ENCODE assay signal across 22 mouse cellular contexts in genomic region chr14:60986926-60987325, GRCm38 (mm10). TPM values are rescaled to one million over a fixed set of nuclear protein-coding genes. Genes with fewer than 3 reads are reported as not detected.
A peak's percentile ranks its signal among the peaks of the same experiment; 100 is the strongest.
DNase-seq lines count a peak whose midpoint lies in the region; ATAC-seq and TF ChIP-seq lines count a peak whose summit lies in the region.
"Had no signal": no experiment of that assay in that cellular context is flagged by ENCODE, and none has a peak within 500 bp of the region (broad histone marks: within the 10 kb centered on the region; RNA-seq: fewer than 3 reads in every experiment).

No protein-coding gene starts in this region.

- no peak for TF ChIP-seq CTCF in midbrain, postnatal 0 days (IDR thresholded peaks at IDR 0.05)

- H3K4me3 ChIP-seq in hindbrain, embryonic 14.5 days (replicated peaks; ENCODE audit: low read length): no peak overlapping the region
- no peak overlapping the region for H3K4me3 ChIP-seq in hindbrain, embryonic 13.5 days
- H3K4me3 ChIP-seq in midbrain, postnatal 0 days (ENCODE audit: low read depth, low read length): no peak overlapping the region
- H3K4me3 ChIP-seq in midbrain, embryonic 16.5 days (ENCODE audit: low read depth, low read length): no peak overlapping the region
- H3K4me3 ChIP-seq in embryonic facial prominence, embryonic 15.5 days (replicated peaks): no peak overlapping the region
- no peak overlapping the region for H3K4me3 ChIP-seq in forebrain, embryonic 14.5 days (ENCODE audit: low read depth, low read length)
- H3K4me3 ChIP-seq: heart, adult 2 months; kidney, embryonic 15.5 days had no signal

- DNase-seq in hindbrain, embryonic 14.5 days (ENCODE audit: low spot score): no peak
- DNase-seq in midbrain, postnatal 0 days (ENCODE audit: low spot score): peak; percentile 29
- peak; percentile 64 for DNase-seq in forebrain, embryonic 14.5 days (ENCODE audit: low spot score)
- DNase-seq in kidney, adult 18-20 months: no peak
- DNase-seq in urinary bladder, postnatal 14 days (ENCODE audit: low spot score): no peak
- DNase-seq: adrenal gland, adult 8-10 months; cerebellum, adult 2 months; gastrocnemius, postnatal 36 days; heart, adult 2 months; heart, postnatal 36 days; kidney, postnatal 36 days; layer of hippocampus, adult 9-11 months; lung, postnatal 4 days; right cerebral cortex, postnatal 14 days had no signal

- H3K9ac ChIP-seq in hindbrain, embryonic 14.5 days: no peak overlapping the region
- no peak overlapping the region for H3K9ac ChIP-seq in hindbrain, embryonic 13.5 days
- H3K9ac ChIP-seq in midbrain, postnatal 0 days (replicated peaks; ENCODE audit: low read length, poor library complexity, severe bottlenecking): no peak overlapping the region
- no peak overlapping the region for H3K9ac ChIP-seq in midbrain, embryonic 16.5 days (ENCODE audit: low read depth, low read length)
- H3K9ac ChIP-seq in embryonic facial prominence, embryonic 15.5 days: no peak overlapping the region
- no peak overlapping the region for H3K9ac ChIP-seq in forebrain, embryonic 14.5 days (ENCODE audit: low read length)
- H3K9ac ChIP-seq: kidney, embryonic 15.5 days had no signal

- WGBS in hindbrain, embryonic 14.5 days: 52% methylated on average over 5 of the region's 5 CpGs
- 57% methylated on average over 5 of the region's 5 CpGs for WGBS in hindbrain, embryonic 13.5 days
- 54% methylated on average over 5 of the region's 5 CpGs for WGBS in midbrain, postnatal 0 days
- 49% methylated on average over 5 of the region's 5 CpGs for WGBS in midbrain, embryonic 16.5 days
- WGBS in embryonic facial prominence, embryonic 15.5 days: 68% methylated on average over 5 of the region's 5 CpGs
- WGBS in forebrain, embryonic 14.5 days: 16% methylated on average over 5 of the region's 5 CpGs

- H3K36me3 ChIP-seq in hindbrain, embryonic 14.5 days (replicated peaks; ENCODE audit: control insufficient read depth, insufficient read depth): no peaks in the 10 kb centered on the region
- no peaks in the 10 kb centered on the region for H3K36me3 ChIP-seq in hindbrain, embryonic 13.5 days
- no peaks in the 10 kb centered on the region for H3K36me3 ChIP-seq in midbrain, postnatal 0 days (ENCODE audit: insufficient read depth, low read length)
- H3K36me3 ChIP-seq in midbrain, embryonic 16.5 days (ENCODE audit: control insufficient read depth, insufficient read depth, low read length): no peaks in the 10 kb centered on the region
- H3K36me3 ChIP-seq in embryonic facial prominence, embryonic 15.5 days: peaks cover under 1% of the 10 kb centered on the region; the same call in 1 of the 2 replicates
- H3K36me3 ChIP-seq in forebrain, embryonic 14.5 days (ENCODE audit: control insufficient read depth, insufficient read depth, low read length): no peaks in the 10 kb centered on the region
- H3K36me3 ChIP-seq: kidney, embryonic 15.5 days had no signal

- H3K27me3 ChIP-seq in hindbrain, embryonic 14.5 days (ENCODE audit: control insufficient read depth, insufficient read depth, low read length): no peaks in the 10 kb centered on the region
- no peaks in the 10 kb centered on the region for H3K27me3 ChIP-seq in hindbrain, embryonic 13.5 days
- no peaks in the 10 kb centered on the region for H3K27me3 ChIP-seq in midbrain, postnatal 0 days (ENCODE audit: insufficient read depth, low read length)
- H3K27me3 ChIP-seq in midbrain, embryonic 16.5 days (ENCODE audit: control insufficient read depth, insufficient read depth, low read depth, low read length): no peaks in the 10 kb centered on the region
- H3K27me3 ChIP-seq in embryonic facial prominence, embryonic 15.5 days: no peaks in the 10 kb centered on the region
- no peaks in the 10 kb centered on the region for H3K27me3 ChIP-seq in forebrain, embryonic 14.5 days (replicated peaks; ENCODE audit: control insufficient read depth, insufficient read depth, low read length)
- H3K27me3 ChIP-seq: kidney, embryonic 15.5 days had no signal

- 0 out of 2 replicates have a peak overlapping the region, but pooled peaks have one; percentile 20 for H3K27ac ChIP-seq in hindbrain, embryonic 14.5 days
- no peak overlapping the region for H3K27ac ChIP-seq in hindbrain, embryonic 13.5 days
- no peak overlapping the region for H3K27ac ChIP-seq in midbrain, postnatal 0 days (ENCODE audit: low read depth, low read length)
- no peak overlapping the region for H3K27ac ChIP-seq in midbrain, embryonic 16.5 days (ENCODE audit: low read length)
- peak overlapping the region; percentile 29 for H3K27ac ChIP-seq in embryonic facial prominence, embryonic 15.5 days (replicated peaks)
- peak overlapping the region; percentile 52; the same call in 1 of the 2 replicates for H3K27ac ChIP-seq in forebrain, embryonic 14.5 days (ENCODE audit: low read depth, low read length)
- H3K27ac ChIP-seq: heart, adult 2 months; kidney, embryonic 15.5 days had no signal

- no peak for ATAC-seq in hindbrain, embryonic 14.5 days (ENCODE audit: low FRiP score)
- no peak for ATAC-seq in hindbrain, embryonic 13.5 days (ENCODE audit: low FRiP score)
- ATAC-seq in midbrain, postnatal 0 days (ENCODE audit: low FRiP score): no peak
- ATAC-seq in midbrain, embryonic 16.5 days: no peak
- ATAC-seq in embryonic facial prominence, embryonic 15.5 days (ENCODE audit: insufficient number of reproducible peaks, low FRiP score, low TSS enrichment, low read depth): no peak
- no peak for ATAC-seq in forebrain, embryonic 14.5 days
- ATAC-seq: hindbrain, embryonic 16.5 days; intestine, embryonic 16.5 days had no signal

- no peak overlapping the region for H3K4me2 ChIP-seq in hindbrain, embryonic 14.5 days (replicated peaks)
- no peak overlapping the region for H3K4me2 ChIP-seq in hindbrain, embryonic 13.5 days
- H3K4me2 ChIP-seq in midbrain, postnatal 0 days (ENCODE audit: low read depth, low read length, poor library complexity, severe bottlenecking): no peak overlapping the region
- no peak overlapping the region for H3K4me2 ChIP-seq in midbrain, embryonic 16.5 days (ENCODE audit: low read length)
- no peak overlapping the region for H3K4me2 ChIP-seq in embryonic facial prominence, embryonic 15.5 days (replicated peaks)
- no peak overlapping the region for H3K4me2 ChIP-seq in forebrain, embryonic 14.5 days (ENCODE audit: low read length)
- H3K4me2 ChIP-seq: kidney, embryonic 15.5 days had no signal

- no peaks in the 10 kb centered on the region for H3K9me3 ChIP-seq in hindbrain, embryonic 14.5 days (ENCODE audit: control insufficient read depth, low read length)
- H3K9me3 ChIP-seq in hindbrain, embryonic 13.5 days: no peaks in the 10 kb centered on the region
- H3K9me3 ChIP-seq in midbrain, postnatal 0 days (ENCODE audit: low read length): no peaks in the 10 kb centered on the region
- no peaks in the 10 kb centered on the region for H3K9me3 ChIP-seq in midbrain, embryonic 16.5 days (replicated peaks; ENCODE audit: control insufficient read depth, low read length, poor library complexity, severe bottlenecking)
- H3K9me3 ChIP-seq in embryonic facial prominence, embryonic 15.5 days (replicated peaks): no peaks in the 10 kb centered on the region
- H3K9me3 ChIP-seq in forebrain, embryonic 14.5 days (replicated peaks; ENCODE audit: control insufficient read depth, low read length): no peaks in the 10 kb centered on the region
- H3K9me3 ChIP-seq: kidney, embryonic 15.5 days had no signal

- H3K4me1 ChIP-seq in hindbrain, embryonic 14.5 days (replicated peaks; ENCODE audit: control insufficient read depth, insufficient read depth, low read length): peaks cover 15% of the 10 kb centered on the region
- H3K4me1 ChIP-seq in hindbrain, embryonic 13.5 days (replicated peaks): peaks cover 24% of the 10 kb centered on the region
- no peaks in the 10 kb centered on the region for H3K4me1 ChIP-seq in midbrain, postnatal 0 days (ENCODE audit: insufficient read depth, low read length)
- peaks cover 9% of the 10 kb centered on the region; the same call in 1 of the 2 replicates for H3K4me1 ChIP-seq in midbrain, embryonic 16.5 days (ENCODE audit: control insufficient read depth, insufficient read depth, low read length)
- H3K4me1 ChIP-seq in embryonic facial prominence, embryonic 15.5 days: peaks cover 48% of the 10 kb centered on the region
- peaks cover 32% of the 10 kb centered on the region for H3K4me1 ChIP-seq in forebrain, embryonic 14.5 days (ENCODE audit: control insufficient read depth, insufficient read depth, low read length)

RNA-seq across cellular contexts. Expression of gene Tnfrsf19, which starts 59.4 kb away (rescaled TPM):
- 39.5 and 41.3 TPM in 2 replicates for polyA plus RNA-seq in hindbrain, embryonic 14.5 days (2014; fragmentation: Nextera tagmentation; extraction: Ambion mirVana)
- polyA plus RNA-seq in hindbrain, embryonic 13.5 days (2015; fragmentation: Nextera tagmentation; extraction: Ambion mirVana): 31.5 and 35.1 TPM in 2 replicates
- 42.9 and 50.3 TPM in 2 replicates for total RNA-seq in midbrain, postnatal 0 days (2014; rRNA removed)
- 29.5 and 32.3 TPM in 2 replicates for polyA plus RNA-seq in midbrain, postnatal 0 days (2015; fragmentation: Nextera tagmentation; extraction: Ambion mirVana)
- 36.5 and 41.7 TPM in 2 replicates for polyA plus RNA-seq in midbrain, embryonic 16.5 days (2015; fragmentation: Nextera tagmentation; extraction: Ambion mirVana)
- 99.6 and 104 TPM in 2 replicates for polyA plus RNA-seq in embryonic facial prominence, embryonic 15.5 days (2015; fragmentation: Nextera tagmentation; extraction: Ambion mirVana)
- 64.2 and 71.9 TPM in 2 replicates for polyA plus RNA-seq in forebrain, embryonic 14.5 days (2014; fragmentation: Nextera tagmentation; extraction: Ambion mirVana)
- total RNA-seq: MEL had no signal
- polyA plus RNA-seq: C2C12 had no signal

Comparison
In these comparisons a context has a peak if more than half of its experiments do, and no peak if none do; other contexts are left out.
1. H3K27ac ChIP-seq: peak in hindbrain, embryonic 14.5 days (single experiment), embryonic facial prominence, embryonic 15.5 days (single experiment) and forebrain, embryonic 14.5 days (single experiment); none in hindbrain, embryonic 13.5 days (single experiment), midbrain, postnatal 0 days (single experiment) and midbrain, embryonic 16.5 days (single experiment).
2. DNase-seq: peak in midbrain, postnatal 0 days (single experiment) and forebrain, embryonic 14.5 days (single experiment); none in hindbrain, embryonic 14.5 days (single experiment), kidney, adult 18-20 months (single experiment) and urinary bladder, postnatal 14 days (single experiment).